Mouse (Mus musculus) olfactory bulb, adult 2 months (tissue): ENCODE measurements at regions not wholly inside any gene's neighbourhood (a gene's known extent, or its start where the extent isn't known, plus 50 kb on each side); places are given as distances from the start of the nearest gene placed in this dataset.

Source experiments
- H3K27ac ChIP-seq: fragments of 200-500 bp; 2 replicates; pipeline ENCODE4 v1.5.1; 2012; ENCODE audit warnings: low read depth, low read length; ENCODE audit not compliant: insufficient read depth
- H3K4me1 ChIP-seq: fragments of 200-500 bp; 2 replicates; pipeline ENCODE4 v1.6.1; 2012; ENCODE audit warnings: low read length; ENCODE audit not compliant: control insufficient read depth, insufficient read depth
- H3K4me3 ChIP-seq: fragments of 200-500 bp; 2 replicates; pipeline ENCODE4 v1.5.1; 2012; ENCODE audit warnings: mild to moderate bottlenecking, low read depth, low read length, moderate library complexity; ENCODE audit not compliant: insufficient read depth
- CTCF ChIP-seq: fragments of 200-500 bp; IDR thresholded peaks from 2 replicates; pipeline ENCODE4 v1.5.1; 2012; ENCODE audit warnings: low read depth, mild to moderate bottlenecking, low read length, moderate library complexity; ENCODE audit not compliant: insufficient read depth
- POLR2A ChIP-seq: fragments of 200-500 bp; IDR thresholded peaks from 2 replicates; pipeline ENCODE4 v1.6.1; 2012; ENCODE audit warnings: mild to moderate bottlenecking, low read depth, low read length, moderate library complexity; ENCODE audit not compliant: insufficient read depth
- WGBS: fragments of 180-500 bp; shearing (Covaris S2); methylation state at CpG from one replicate; pipeline ENCODE4 v1.1.7; 2018; 5-methylcytosine and 5-hydroxymethylcytosine counted together

- Histone ChIP-seq H3K4me1 (no peaks in the 10 kb centered on the region), H3K27ac (no peak overlapping the region), H3K4me3 (no peak overlapping the region)
- no peak for TF ChIP-seq CTCF
- no peak for TF ChIP-seq POLR2A
- WGBS, result 90% methylated on average over 1 of the region's 1 CpGs
Measured at GRCm38 (mm10) chr16:86124182-86124581, 222.6 kb upstream of the Adamts5 start.

- 68% methylated on average over 1 of the region's 1 CpGs for WGBS
- no peaks in the 10 kb centered on the region for H3K4me1 ChIP-seq
- no peak overlapping the region for H3K27ac ChIP-seq
- H3K4me3 ChIP-seq, result no peak overlapping the region
- no peak for TF ChIP-seq CTCF
- TF ChIP-seq POLR2A, result no peak
Measured at GRCm38 (mm10) chr16:86122936-86123335, 221.3 kb upstream of the Adamts5 start.

GRCm38 (mm10) chr16:86117959-86118358 lies 216.3 kb upstream of the Adamts5 start:
- no peak for TF ChIP-seq CTCF
- TF ChIP-seq POLR2A, result no peak
- H3K4me3 ChIP-seq, result no peak overlapping the region
- H3K27ac ChIP-seq, result no peak overlapping the region
- no peaks in the 10 kb centered on the region for H3K4me1 ChIP-seq

GRCm38 (mm10) chr16:86115587-86116376 lies 214.2 kb upstream of the Adamts5 start:
- WGBS, result 78% methylated on average over 2 of the region's 2 CpGs
- Histone ChIP-seq H3K4me1 (no peaks in the 10 kb centered on the region), H3K27ac (no peak overlapping the region), H3K4me3 (no peak overlapping the region)
- TF ChIP-seq POLR2A (no peak), CTCF (no peak)

GRCm38 (mm10) chr16:86094461-86094860 lies 192.8 kb upstream of the Adamts5 start:
- TF ChIP-seq POLR2A (no peak), CTCF (no peak)
- H3K27ac ChIP-seq, result no peak overlapping the region
- H3K4me3 ChIP-seq, result no peak overlapping the region
- 92% methylated on average over 2 of the region's 2 CpGs for WGBS
- H3K4me1 ChIP-seq, result no peaks in the 10 kb centered on the region

GRCm38 (mm10) chr16:86090175-86090574 lies 188.5 kb upstream of the Adamts5 start:
- Histone ChIP-seq H3K4me1 (no peaks in the 10 kb centered on the region), H3K27ac (no peak overlapping the region), H3K4me3 (no peak overlapping the region)
- WGBS, result 94% methylated on average over 6 of the region's 6 CpGs
- TF ChIP-seq CTCF (no peak), POLR2A (no peak)

- no peaks in the 10 kb centered on the region for H3K4me1 ChIP-seq
- WGBS, result 81% methylated on average over 3 of the region's 3 CpGs
- no peak overlapping the region for H3K4me3 ChIP-seq
- TF ChIP-seq POLR2A (no peak), CTCF (no peak)
- H3K27ac ChIP-seq, result no peak overlapping the region
Measured at GRCm38 (mm10) chr16:86087421-86087820, 185.8 kb upstream of the Adamts5 start.

GRCm38 (mm10) chr16:86067628-86068364 lies 166.2 kb upstream of the Adamts5 start:
- WGBS, result 30% methylated on average over 3 of the region's 3 CpGs
- H3K4me1 ChIP-seq, result no peaks in the 10 kb centered on the region
- H3K27ac ChIP-seq, result no peak overlapping the region
- TF ChIP-seq POLR2A, result no peak
- no peak for TF ChIP-seq CTCF
- H3K4me3 ChIP-seq, result no peak overlapping the region

- H3K27ac ChIP-seq, result no peak overlapping the region
- H3K4me1 ChIP-seq, result no peaks in the 10 kb centered on the region
- TF ChIP-seq CTCF (no peak), POLR2A (no peak)
- WGBS, result 86% methylated on average over 5 of the region's 5 CpGs
- no peak overlapping the region for H3K4me3 ChIP-seq
Measured at GRCm38 (mm10) chr16:86060087-86060486, 158.5 kb upstream of the Adamts5 start.
